Mouse (Mus musculus): ENCODE data around the gene Mettl24. TPM values are rescaled to one million over a fixed set of nuclear protein-coding genes. Genes with fewer than 3 reads are reported as not detected.

The Mettl24 gene
- polyA plus RNA-seq, 1 experiment, result 1.6 TPM

DNA sequence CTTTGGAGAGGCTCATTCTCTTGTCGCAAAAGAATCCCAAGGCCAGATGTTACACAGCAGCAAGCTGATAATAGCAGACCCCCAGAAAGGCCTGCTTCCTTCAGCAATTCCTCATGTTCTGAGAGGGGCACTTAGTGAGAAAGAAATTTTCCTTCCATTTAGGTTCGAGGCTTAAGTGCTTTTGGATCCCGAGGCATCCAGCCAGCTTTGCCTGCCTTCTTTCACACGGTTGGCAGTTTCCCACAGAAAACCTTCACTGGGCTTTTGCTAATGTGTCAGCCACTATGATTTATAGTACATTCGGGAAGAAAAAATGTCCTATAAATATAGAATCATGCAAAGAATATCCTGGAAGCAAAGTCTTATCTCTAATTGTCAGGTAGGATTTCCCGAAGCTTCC is 36.0 kb downstream of the Mettl24 start:
- TF ChIP-seq CTCF (conservative IDR thresholded peaks at IDR 0.05; ENCODE audit: insufficient read depth, insufficient read length, low read depth, low read length) (no peak), POLR2A (IDR thresholded peaks at IDR 0.05; ENCODE audit: low read depth, low read length) (no peak)
- no peak overlapping the region for H3K27ac ChIP-seq (ENCODE audit: insufficient read depth, low read depth, low read length)
- peak; percentile 10 for DNase-seq
- no peak overlapping the region for H3K4me3 ChIP-seq (ENCODE audit: insufficient read depth, low read depth, low read length)
- WGBS, result 59% methylated on average over 6 of the region's 6 CpGs
- H3K4me1 ChIP-seq (ENCODE audit: control insufficient read depth, insufficient read depth, low read length), result no peaks in the 10 kb centered on the region
- H3K27me3 ChIP-seq (replicated peaks; ENCODE audit: control insufficient read depth, insufficient read depth, low read length), result no peaks in the 10 kb centered on the region
- no peaks in the 10 kb centered on the region for H3K36me3 ChIP-seq (ENCODE audit: control insufficient read depth, insufficient read depth, low read length)

DNA sequence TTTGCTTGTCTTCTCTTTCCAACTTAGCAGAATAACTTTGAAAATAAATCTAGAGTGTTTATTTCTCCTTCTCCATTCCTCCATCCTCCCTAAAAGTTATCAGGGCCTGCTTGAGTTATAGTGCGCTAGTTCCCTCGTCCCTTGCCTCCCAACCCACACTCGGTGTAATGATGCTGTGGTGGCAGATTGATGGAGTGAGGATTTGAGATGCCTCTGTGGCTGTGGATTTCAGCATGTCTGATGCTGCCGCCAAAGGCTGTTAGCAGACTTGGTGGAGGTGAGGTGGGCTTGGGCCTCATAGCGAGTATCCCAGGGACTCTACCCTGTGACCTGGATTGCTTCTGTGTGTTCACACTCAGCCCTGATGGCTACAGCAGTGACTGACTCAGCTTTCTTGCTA is 37.8 kb downstream of the Mettl24 start:
- TF ChIP-seq CTCF (conservative IDR thresholded peaks at IDR 0.05; ENCODE audit: insufficient read depth, insufficient read length, low read depth, low read length), result no peak
- no peak for TF ChIP-seq POLR2A (IDR thresholded peaks at IDR 0.05; ENCODE audit: low read depth, low read length)
- WGBS, result 72% methylated on average over 5 of the region's 5 CpGs
- Histone ChIP-seq H3K27ac (ENCODE audit: insufficient read depth, low read depth, low read length) (no peak overlapping the region), H3K4me3 (ENCODE audit: insufficient read depth, low read depth, low read length) (no peak overlapping the region), H3K4me1 (ENCODE audit: control insufficient read depth, insufficient read depth, low read length) (no peaks in the 10 kb centered on the region), H3K36me3 (ENCODE audit: control insufficient read depth, insufficient read depth, low read length) (no peaks in the 10 kb centered on the region), H3K27me3 (replicated peaks; ENCODE audit: control insufficient read depth, insufficient read depth, low read length) (no peaks in the 10 kb centered on the region)
- DNase-seq, result no peak

DNA sequence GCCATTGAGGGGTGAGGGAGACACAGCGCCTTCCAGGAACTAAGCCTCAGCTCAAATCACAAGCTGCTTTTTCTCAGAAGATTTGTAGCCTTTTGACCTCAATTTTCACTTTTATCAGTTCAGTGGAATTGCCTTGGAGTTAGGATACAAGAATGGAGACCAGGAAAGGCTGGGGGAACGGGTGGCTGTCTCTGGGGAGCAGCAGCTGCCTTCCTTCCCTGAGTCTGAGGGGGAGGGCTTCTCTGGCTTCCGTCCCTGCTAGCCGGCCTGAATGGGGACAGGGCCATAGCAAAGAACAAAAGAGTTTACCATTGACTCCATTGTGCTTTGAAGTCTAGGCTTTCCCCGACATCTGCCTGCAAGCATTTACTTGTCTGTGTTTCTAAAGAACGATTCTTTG is 41.3 kb downstream of the Mettl24 start:
- Histone ChIP-seq H3K4me3 (ENCODE audit: insufficient read depth, low read depth, low read length) (no peak overlapping the region), H3K27me3 (replicated peaks; ENCODE audit: control insufficient read depth, insufficient read depth, low read length) (no peaks in the 10 kb centered on the region), H3K4me1 (ENCODE audit: control insufficient read depth, insufficient read depth, low read length) (no peaks in the 10 kb centered on the region), H3K36me3 (ENCODE audit: control insufficient read depth, insufficient read depth, low read length) (no peaks in the 10 kb centered on the region), H3K27ac (ENCODE audit: insufficient read depth, low read depth, low read length) (peak overlapping the region; percentile 63)
- TF ChIP-seq POLR2A (IDR thresholded peaks at IDR 0.05; ENCODE audit: low read depth, low read length), result no peak
- TF ChIP-seq CTCF (conservative IDR thresholded peaks at IDR 0.05; ENCODE audit: insufficient read depth, insufficient read length, low read depth, low read length), result no peak
- 57% methylated on average over 6 of the region's 6 CpGs for WGBS
- peak; percentile 12 for DNase-seq

DNA sequence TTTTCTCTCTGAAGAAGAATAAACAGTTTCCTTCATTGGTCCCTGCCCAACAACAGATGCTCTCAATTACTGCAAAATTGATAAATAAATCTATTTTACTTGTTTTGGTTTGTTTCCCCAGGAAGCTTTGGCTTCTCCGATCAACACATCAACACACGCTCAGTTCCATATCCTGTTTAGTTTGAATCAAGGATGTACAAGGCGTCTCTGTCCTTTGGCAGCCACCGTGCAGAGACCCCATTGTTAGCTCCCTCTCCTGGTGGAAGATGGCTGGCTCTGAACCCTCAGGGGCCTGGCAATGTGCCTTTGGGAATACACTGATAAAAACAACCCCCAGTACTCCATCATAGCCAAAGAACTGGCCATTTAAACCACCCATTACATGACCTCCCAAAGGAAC is 42.0 kb downstream of the Mettl24 start:
- WGBS, result 71% methylated on average over 4 of the region's 4 CpGs
- H3K27me3 ChIP-seq (replicated peaks; ENCODE audit: control insufficient read depth, insufficient read depth, low read length), result no peaks in the 10 kb centered on the region
- no peaks in the 10 kb centered on the region for H3K4me1 ChIP-seq (ENCODE audit: control insufficient read depth, insufficient read depth, low read length)
- H3K27ac ChIP-seq (ENCODE audit: insufficient read depth, low read depth, low read length), result peak overlapping the region; percentile 63
- peak; percentile 34 for DNase-seq
- no peak for TF ChIP-seq POLR2A (IDR thresholded peaks at IDR 0.05; ENCODE audit: low read depth, low read length)
- no peak for TF ChIP-seq CTCF (conservative IDR thresholded peaks at IDR 0.05; ENCODE audit: insufficient read depth, insufficient read length, low read depth, low read length)
- H3K4me3 ChIP-seq (ENCODE audit: insufficient read depth, low read depth, low read length), result no peak overlapping the region
- H3K36me3 ChIP-seq (ENCODE audit: control insufficient read depth, insufficient read depth, low read length), result no peaks in the 10 kb centered on the region

DNA sequence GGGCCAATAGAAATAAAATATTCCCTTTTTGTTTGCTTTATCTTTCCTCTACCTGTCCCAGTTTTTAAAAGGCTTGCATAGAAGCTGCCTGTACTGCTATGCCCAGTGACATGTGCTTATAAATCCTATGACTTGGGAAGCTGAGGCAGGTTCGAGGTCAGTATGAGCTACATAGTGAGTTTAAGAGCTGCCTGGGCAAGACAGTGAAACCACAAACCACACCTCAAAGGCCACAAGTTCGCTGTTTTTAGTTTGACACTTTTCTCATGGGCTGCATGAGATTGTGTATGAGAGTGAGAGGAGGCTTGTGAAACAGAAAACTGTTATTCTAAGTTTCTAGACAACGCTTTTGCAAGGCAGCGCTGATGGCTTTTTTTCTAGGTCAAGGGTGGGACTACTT is 42.4 kb downstream of the Mettl24 start:
- Histone ChIP-seq H3K36me3 (ENCODE audit: control insufficient read depth, insufficient read depth, low read length) (no peaks in the 10 kb centered on the region), H3K4me1 (ENCODE audit: control insufficient read depth, insufficient read depth, low read length) (no peaks in the 10 kb centered on the region), H3K27ac (ENCODE audit: insufficient read depth, low read depth, low read length) (no peak overlapping the region), H3K4me3 (ENCODE audit: insufficient read depth, low read depth, low read length) (no peak overlapping the region), H3K27me3 (replicated peaks; ENCODE audit: control insufficient read depth, insufficient read depth, low read length) (no peaks in the 10 kb centered on the region)
- WGBS, result 63% methylated on average over 4 of the region's 4 CpGs
- TF ChIP-seq POLR2A (IDR thresholded peaks at IDR 0.05; ENCODE audit: low read depth, low read length) (no peak), CTCF (conservative IDR thresholded peaks at IDR 0.05; ENCODE audit: insufficient read depth, insufficient read length, low read depth, low read length) (no peak)
- DNase-seq, result no peak

DNA sequence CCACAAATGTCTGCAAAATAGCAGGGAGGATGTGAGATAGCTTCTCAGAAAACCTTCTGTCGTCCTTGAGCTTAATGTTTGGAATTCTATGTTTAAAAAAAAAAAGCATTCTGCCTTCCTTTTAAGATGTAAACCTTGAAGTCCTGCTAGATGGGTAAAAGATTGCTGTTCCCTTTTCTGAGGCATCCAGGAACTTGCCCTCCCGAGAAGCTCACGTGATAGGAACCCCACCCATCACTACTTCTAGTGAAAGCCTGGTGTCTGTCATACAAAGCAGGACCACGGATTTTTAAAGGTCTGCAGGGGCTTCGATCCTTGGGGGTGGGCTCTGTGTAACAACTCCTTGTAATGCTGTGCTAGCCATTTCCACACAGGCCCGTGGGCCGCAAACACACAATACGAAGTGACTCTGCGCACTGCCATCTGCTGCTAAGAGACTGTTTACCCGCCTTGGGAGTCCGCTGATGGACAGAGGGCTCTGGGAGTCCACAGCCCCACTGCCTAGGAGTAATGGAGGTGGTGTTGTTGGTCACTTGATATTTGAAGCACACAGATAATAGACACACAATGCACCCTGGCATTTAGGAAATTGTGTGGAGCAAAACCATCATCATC is 43.3 kb downstream of the Mettl24 start:
- Histone ChIP-seq H3K36me3 (ENCODE audit: control insufficient read depth, insufficient read depth, low read length) (no peaks in the 10 kb centered on the region), H3K27me3 (replicated peaks; ENCODE audit: control insufficient read depth, insufficient read depth, low read length) (no peaks in the 10 kb centered on the region), H3K27ac (ENCODE audit: insufficient read depth, low read depth, low read length) (no peak overlapping the region), H3K4me3 (ENCODE audit: insufficient read depth, low read depth, low read length) (no peak overlapping the region), H3K4me1 (ENCODE audit: control insufficient read depth, insufficient read depth, low read length) (no peaks in the 10 kb centered on the region)
- WGBS, result 76% methylated on average over 11 of the region's 11 CpGs
- no peak for TF ChIP-seq POLR2A (IDR thresholded peaks at IDR 0.05; ENCODE audit: low read depth, low read length)
- TF ChIP-seq CTCF (conservative IDR thresholded peaks at IDR 0.05; ENCODE audit: insufficient read depth, insufficient read length, low read depth, low read length), result no peak
- DNase-seq, result no peak

DNA sequence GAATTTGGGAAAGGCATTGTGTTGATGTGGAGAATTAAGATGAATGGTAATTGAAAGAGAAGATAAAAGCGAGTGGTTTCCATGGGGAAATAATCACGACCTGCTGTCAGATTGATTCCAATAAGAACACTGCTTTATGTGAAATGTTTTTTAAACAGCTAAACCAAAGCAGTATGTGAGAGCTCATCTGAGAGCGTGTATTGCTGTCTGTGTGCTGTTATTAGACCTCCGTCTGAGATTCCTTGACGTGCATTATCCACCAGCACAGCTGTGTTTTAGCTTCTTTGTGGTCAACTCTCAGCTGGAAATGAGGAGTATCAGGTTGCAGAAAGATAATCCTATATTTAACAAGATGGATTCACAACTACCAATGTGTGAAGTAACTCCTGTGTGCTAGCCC is 43.9 kb downstream of the Mettl24 start:
- DNase-seq, result no peak
- Histone ChIP-seq H3K36me3 (ENCODE audit: control insufficient read depth, insufficient read depth, low read length) (no peaks in the 10 kb centered on the region), H3K4me3 (ENCODE audit: insufficient read depth, low read depth, low read length) (no peak overlapping the region), H3K4me1 (ENCODE audit: control insufficient read depth, insufficient read depth, low read length) (no peaks in the 10 kb centered on the region), H3K27ac (ENCODE audit: insufficient read depth, low read depth, low read length) (no peak overlapping the region), H3K27me3 (replicated peaks; ENCODE audit: control insufficient read depth, insufficient read depth, low read length) (no peaks in the 10 kb centered on the region)
- TF ChIP-seq CTCF (conservative IDR thresholded peaks at IDR 0.05; ENCODE audit: insufficient read depth, insufficient read length, low read depth, low read length), result no peak
- no peak for TF ChIP-seq POLR2A (IDR thresholded peaks at IDR 0.05; ENCODE audit: low read depth, low read length)
- 81% methylated on average over 5 of the region's 5 CpGs for whole genome bisulfite sequencing

All from kidney, adult 2 months (tissue).